Mouse (Mus musculus) stomach, postnatal 0 days (tissue): ENCODE measurements around the gene Thoc7. TPM values are rescaled to one million over a fixed set of nuclear protein-coding genes. Genes with fewer than 3 reads are reported as not detected.

ENCODE experiments used
- ATAC-seq: fragments of 200-750 bp; cut with Nextera tagmentation; 2 replicates; pipeline ENCODE4 v1.8.0; 2017; ENCODE audit not compliant: low FRiP score, low TSS enrichment
- DNase-seq: peaks from one replicate; pipeline ENCODE4 v3.0.0-alpha.2; 2016; ENCODE audit warnings: low spot score
- H3K27ac ChIP-seq: fragments of 300-500 bp; sonication (generic); replicated peaks from 2 replicates; pipeline ENCODE4 v1.5.1; 2014; ENCODE audit warnings: mild to moderate bottlenecking, control low read depth
- H3K27me3 ChIP-seq: fragments of 300-500 bp; sonication (generic); 2 replicates; pipeline ENCODE4 v1.6.1; 2014; ENCODE audit warnings: low read length; ENCODE audit not compliant: control insufficient read depth, insufficient read depth
- H3K36me3 ChIP-seq: fragments of 300-500 bp; sonication (generic); 2 replicates; pipeline ENCODE4 v1.6.1; 2014; ENCODE audit warnings: low read length, mixed read lengths; ENCODE audit not compliant: control insufficient read depth, insufficient read depth
- H3K4me1 ChIP-seq: fragments of 300-500 bp; sonication (generic); replicated peaks from 2 replicates; pipeline ENCODE4 v1.6.1; 2014; ENCODE audit warnings: antibody characterized with exemption; ENCODE audit not compliant: control insufficient read depth, insufficient read depth
- H3K4me2 ChIP-seq: fragments of 300-500 bp; sonication (generic); replicated peaks from 2 replicates; pipeline ENCODE4 v1.6.1; 2014; ENCODE audit warnings: low read depth, mild to moderate bottlenecking, control low read depth, moderate library complexity
- H3K4me3 ChIP-seq: fragments of 300-500 bp; sonication (generic); 2 replicates; pipeline ENCODE4 v1.5.1; 2014; ENCODE audit warnings: low read depth, low read length, control low read depth
- H3K9ac ChIP-seq: fragments of 300-500 bp; sonication (generic); 2 replicates; pipeline ENCODE4 v1.6.1; 2014; ENCODE audit warnings: mild to moderate bottlenecking, low read length, control low read depth, mixed read lengths
- H3K9me3 ChIP-seq: fragments of 300-500 bp; sonication (generic); 2 replicates; pipeline ENCODE4 v1.6.1; 2016; ENCODE audit warnings: low read length; ENCODE audit not compliant: control insufficient read depth
- CTCF ChIP-seq: IDR thresholded peaks from 2 replicates; pipeline ENCODE4 v1.5.1; 2016; ENCODE audit warnings: antibody characterized with exemption, low read depth, mild to moderate bottlenecking, moderate library complexity
- EP300 ChIP-seq: optimal IDR thresholded peaks from 2 replicates; pipeline ENCODE3; 2016; ENCODE audit warnings: antibody characterized with exemption
- WGBS: fragments of 180-500 bp; shearing (Covaris S2); extraction: QIAGEN DNeasy Blood & Tissue Kit; methylation state at CpG from one replicate; pipeline ENCODE4 v1.1.7; 2014; 5-methylcytosine and 5-hydroxymethylcytosine counted together
- polyA plus RNA-seq: library from polyadenylated mRNA; unstranded; fragments of >200 nt; fragmentation: Nextera tagmentation; extraction: Ambion mirVana; gene quantifications from 2 replicates; pipeline ENCODE4 v1.2.1, GENCODE M21; 2015

Thoc7 gene
- polyA plus RNA-seq, 1 experiment from 2014 or later, result 138 TPM

- ATAC-seq (no peak), DNase-seq (no peak)
- Histone ChIP-seq H3K27ac (no peak overlapping the region), H3K9me3 (no peaks in the 10 kb centered on the region), H3K36me3 (no peaks in the 10 kb centered on the region), H3K4me3 (no peak overlapping the region), H3K9ac (no peak overlapping the region), H3K4me2 (no peak overlapping the region), H3K4me1 (no peaks in the 10 kb centered on the region), H3K27me3 (no peaks in the 10 kb centered on the region)
- WGBS, result 85% methylated on average over 10 of the region's 10 CpGs
- TF ChIP-seq EP300, result no peak
- TF ChIP-seq CTCF, result no peak
Measured at GRCm38 (mm10) chr14:13917208-13917607, 44.4 kb downstream of the Thoc7 start.

- DNase-seq (no peak), ATAC-seq (no peak)
- Histone ChIP-seq H3K4me2 (no peak overlapping the region), H3K27me3 (no peaks in the 10 kb centered on the region), H3K36me3 (no peaks in the 10 kb centered on the region), H3K9me3 (no peaks in the 10 kb centered on the region), H3K4me1 (no peaks in the 10 kb centered on the region), H3K9ac (no peak overlapping the region), H3K4me3 (no peak overlapping the region), H3K27ac (no peak overlapping the region)
- 47% methylated on average over 4 of the region's 4 CpGs for WGBS
- TF ChIP-seq EP300, result no peak
- no peak for TF ChIP-seq CTCF
Measured at GRCm38 (mm10) chr14:13915207-13915606, 46.4 kb downstream of the Thoc7 start.

GRCm38 (mm10) chr14:13914387-13915082 lies 47.1 kb downstream of the Thoc7 start, which contains the start of gene Gm281:
Gene Gm281 (minus strand): TSS chr14:13914478.
- no peak within 1 kb of the TSS for H3K9ac ChIP-seq
- TF ChIP-seq EP300 (no peak), CTCF (no peak)
- DNase-seq (no peak), ATAC-seq (no peak)
- no peaks in the 10 kb centered on the region for H3K36me3 ChIP-seq
- no peak within 1 kb of the TSS for H3K4me2 ChIP-seq
- 29% methylated on average over 1 of the region's 1 CpGs for WGBS
- H3K4me3 ChIP-seq, result no peak within 1 kb of the TSS
- H3K4me1 ChIP-seq, result no peaks in the 10 kb centered on the region
- no peaks in the 10 kb centered on the region for H3K9me3 ChIP-seq
- H3K27ac ChIP-seq, result no peak within 1 kb of the TSS
- H3K27me3 ChIP-seq, result no peaks in the 10 kb centered on the region

GRCm38 (mm10) chr14:13910148-13910547 lies 51.5 kb downstream of the Thoc7 start:
- Histone ChIP-seq H3K4me1 (no peaks in the 10 kb centered on the region), H3K27ac (no peak overlapping the region), H3K9ac (no peak overlapping the region), H3K4me2 (no peak overlapping the region), H3K9me3 (no peaks in the 10 kb centered on the region), H3K4me3 (no peak overlapping the region), H3K27me3 (no peaks in the 10 kb centered on the region), H3K36me3 (no peaks in the 10 kb centered on the region)
- 92% methylated on average over 2 of the region's 2 CpGs for WGBS
- TF ChIP-seq EP300, result no peak
- TF ChIP-seq CTCF, result no peak
- ATAC-seq (no peak), DNase-seq (no peak)

GRCm38 (mm10) chr14:13907145-13907544 lies 54.5 kb downstream of the Thoc7 start:
- no peak for TF ChIP-seq EP300
- no peak for TF ChIP-seq CTCF
- H3K4me2 ChIP-seq, result no peak overlapping the region
- ATAC-seq (no peak), DNase-seq (no peak)
- H3K9me3 ChIP-seq, result no peaks in the 10 kb centered on the region
- H3K4me3 ChIP-seq, result no peak overlapping the region
- no peak overlapping the region for H3K27ac ChIP-seq
- no peaks in the 10 kb centered on the region for H3K36me3 ChIP-seq
- H3K9ac ChIP-seq, result no peak overlapping the region
- no peaks in the 10 kb centered on the region for H3K4me1 ChIP-seq
- WGBS, result 87% methylated on average over 7 of the region's 7 CpGs
- H3K27me3 ChIP-seq, result no peaks in the 10 kb centered on the region

GRCm38 (mm10) chr14:13906461-13906860 lies 55.2 kb downstream of the Thoc7 start:
- H3K4me2 ChIP-seq, result no peak overlapping the region
- no peaks in the 10 kb centered on the region for H3K27me3 ChIP-seq
- H3K9me3 ChIP-seq, result no peaks in the 10 kb centered on the region
- H3K9ac ChIP-seq, result no peak overlapping the region
- no peaks in the 10 kb centered on the region for H3K4me1 ChIP-seq
- WGBS, result 83% methylated on average over 1 of the region's 1 CpGs
- H3K4me3 ChIP-seq, result no peak overlapping the region
- TF ChIP-seq CTCF (no peak), EP300 (no peak)
- DNase-seq (no peak), ATAC-seq (no peak)
- no peaks in the 10 kb centered on the region for H3K36me3 ChIP-seq
- no peak overlapping the region for H3K27ac ChIP-seq
